Mouse (Mus musculus): ENCODE measurements around the gene Fmnl3. TPM values are rescaled to one million over a fixed set of nuclear protein-coding genes. Genes with fewer than 3 reads are reported as not detected.

Fmnl3 gene
- total and polyA plus RNA-seq, 3 experiments: 0.04 to 0.06 TPM; not detected in 1

DNA sequence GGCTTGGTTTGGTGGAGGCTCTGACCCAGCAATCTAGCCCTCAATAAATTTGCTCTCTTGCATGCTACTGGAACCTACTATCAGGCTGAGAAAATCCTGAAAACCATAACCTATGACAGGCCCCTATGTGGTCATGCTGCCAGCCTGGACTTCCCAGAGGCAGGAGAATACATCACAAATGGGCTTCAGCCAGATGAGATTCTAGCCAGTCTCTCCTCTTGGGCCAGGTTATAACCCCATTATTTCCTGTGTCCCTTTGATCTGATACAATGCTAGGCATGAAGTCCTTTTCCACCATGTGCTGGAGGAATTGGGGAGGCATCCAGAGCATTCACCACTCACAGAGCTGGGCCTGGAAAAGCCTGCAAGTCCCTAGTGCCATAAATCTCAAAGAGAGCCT lies 38.2 kb downstream of the Fmnl3 start:
- TF ChIP-seq ZNF384 (IDR thresholded peaks at IDR 0.05; ENCODE audit: low read depth, low read length): no peak
- no peak for TF ChIP-seq JUND (IDR thresholded peaks at IDR 0.05; ENCODE audit: low read depth, low read length)
- TF ChIP-seq MYB (IDR thresholded peaks at IDR 0.05; ENCODE audit: low read depth, low read length): no peak
- no peak for TF ChIP-seq POLR2AphosphoS2 (IDR thresholded peaks at IDR 0.05; ENCODE audit: low read length)
- TF ChIP-seq GATA1 (IDR thresholded peaks at IDR 0.05; ENCODE audit: low read depth, low read length): no peak
- no peak for TF ChIP-seq RCOR1 (IDR thresholded peaks at IDR 0.05; ENCODE audit: low read depth, low read length)
- no peak for TF ChIP-seq HCFC1 (IDR thresholded peaks at IDR 0.05; ENCODE audit: low read depth, low read length)
- no peak for TF ChIP-seq MAFK (IDR thresholded peaks at IDR 0.05; ENCODE audit: borderline replicate concordance, low read depth, low read length)
- TF ChIP-seq MXI1 (IDR thresholded peaks at IDR 0.05; ENCODE audit: low read depth, low read length): no peak
- no peak for TF ChIP-seq MAX (IDR thresholded peaks at IDR 0.05; ENCODE audit: low read length)
- H3K36me3 ChIP-seq (ENCODE audit: control insufficient read depth in 1 of 2, insufficient read depth in 2 of 2, low read length in 2 of 2): peaks cover 0 to 25% of the 10 kb centered on the region in 2 experiments; a peak in 2 of 4 replicates
- DNase-seq (ENCODE audit: low read depth, low spot score): no peak
- peaks cover 9 to 35% of the 10 kb centered on the region in 2 experiments for H3K4me1 ChIP-seq (ENCODE audit: control insufficient read depth in 1 of 2, insufficient read depth in 2 of 2, low read length in 2 of 2)
- no peaks in the 10 kb centered on the region; a peak in 1 of 4 replicates for H3K27me3 ChIP-seq (ENCODE audit: control insufficient read depth in 1 of 2, insufficient read depth in 2 of 2, low read length in 2 of 2)
- no peaks in the 10 kb centered on the region for H3K9me3 ChIP-seq (replicated peaks; ENCODE audit: insufficient read depth, low read length)
- no peak overlapping the region for H3K4me3 ChIP-seq (ENCODE audit: control insufficient read depth in 1 of 2, insufficient read depth in 1 of 2, low read depth in 2 of 2, low read length in 2 of 2)
- no peaks in the 10 kb centered on the region for H3K79me2 ChIP-seq (ENCODE audit: control insufficient read depth, insufficient read depth, low read length, poor library complexity)
- H3K9ac ChIP-seq (ENCODE audit: control insufficient read depth, low read depth, low read length, poor library complexity, severe bottlenecking): no peak overlapping the region
- H3K27ac ChIP-seq (ENCODE audit: control insufficient read depth, low read depth, low read length): no peak overlapping the region

DNA sequence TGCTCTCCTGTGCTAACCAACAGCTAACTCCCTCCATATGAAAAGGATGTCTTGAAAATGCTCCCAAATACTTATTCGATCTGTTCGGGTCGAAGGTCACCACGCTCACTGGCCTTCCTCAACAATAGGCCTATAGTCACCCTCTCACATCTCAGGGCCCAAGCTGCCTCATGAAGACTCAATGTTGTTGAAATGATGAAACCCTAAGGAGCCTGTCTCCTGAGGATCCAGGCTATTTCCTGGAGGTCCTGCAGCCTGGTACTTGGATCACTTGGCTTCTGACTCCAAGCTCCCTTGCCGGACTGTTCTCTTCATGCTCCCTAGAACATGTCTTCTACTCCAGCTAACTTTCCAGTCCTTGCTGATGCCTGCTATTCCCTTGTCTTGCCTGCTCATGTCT lies 38.9 kb downstream of the Fmnl3 start:
- H3K9me3 ChIP-seq (replicated peaks; ENCODE audit: insufficient read depth, low read length): no peaks in the 10 kb centered on the region
- H3K27me3 ChIP-seq (ENCODE audit: control insufficient read depth in 1 of 2, insufficient read depth in 2 of 2, low read length in 2 of 2): peaks cover 0 to under 1% of the 10 kb centered on the region in 2 experiments; a peak in 1 of 4 replicates
- H3K9ac ChIP-seq (ENCODE audit: control insufficient read depth, low read depth, low read length, poor library complexity, severe bottlenecking): no peak overlapping the region
- TF ChIP-seq NELFE (IDR thresholded peaks at IDR 0.05; ENCODE audit: low read depth, low read length) (no peak), USF1 (IDR thresholded peaks at IDR 0.05; ENCODE audit: low read depth, low read length) (no peak), CHD1 (IDR thresholded peaks at IDR 0.05; ENCODE audit: low read depth, low read length) (no peak), ZMIZ1 (IDR thresholded peaks at IDR 0.05; ENCODE audit: low read depth, low read length) (no peak), MAX (IDR thresholded peaks at IDR 0.05; ENCODE audit: low read length) (no peak), ZC3H11A (IDR thresholded peaks at IDR 0.05; ENCODE audit: low read depth, low read length) (no peak), KAT2A (conservative IDR thresholded peaks at IDR 0.05; ENCODE audit: low read depth, low read length) (no peak)
- peaks cover 0 to 25% of the 10 kb centered on the region in 2 experiments; a peak in 2 of 4 replicates for H3K36me3 ChIP-seq (ENCODE audit: control insufficient read depth in 1 of 2, insufficient read depth in 2 of 2, low read length in 2 of 2)
- no peaks in the 10 kb centered on the region for H3K79me2 ChIP-seq (ENCODE audit: control insufficient read depth, insufficient read depth, low read length, poor library complexity)
- DNase-seq (ENCODE audit: low read depth, low spot score): no peak
- no peak overlapping the region for H3K4me3 ChIP-seq (ENCODE audit: control insufficient read depth in 1 of 2, insufficient read depth in 1 of 2, low read depth in 2 of 2, low read length in 2 of 2)
- H3K4me1 ChIP-seq (ENCODE audit: control insufficient read depth in 1 of 2, insufficient read depth in 2 of 2, low read length in 2 of 2): peaks cover 9 to 35% of the 10 kb centered on the region in 2 experiments
- no peak overlapping the region for H3K27ac ChIP-seq (ENCODE audit: control insufficient read depth, low read depth, low read length)

GRCm38 (mm10) chr15:99330324-99330723 lies 40.0 kb downstream of the Fmnl3 start:
- Histone ChIP-seq H3K27me3 (ENCODE audit: control insufficient read depth in 1 of 2, insufficient read depth in 2 of 2, low read length in 2 of 2) (peaks cover 2 to 5% of the 10 kb centered on the region in 2 experiments; a peak in 2 of 4 replicates), H3K79me2 (ENCODE audit: control insufficient read depth, insufficient read depth, low read length, poor library complexity) (no peaks in the 10 kb centered on the region), H3K4me3 (ENCODE audit: control insufficient read depth in 1 of 2, insufficient read depth in 1 of 2, low read depth in 2 of 2, low read length in 2 of 2) (no peak overlapping the region), H3K9me3 (replicated peaks; ENCODE audit: insufficient read depth, low read length) (no peaks in the 10 kb centered on the region), H3K4me1 (ENCODE audit: control insufficient read depth in 1 of 2, insufficient read depth in 2 of 2, low read length in 2 of 2) (peaks cover 9 to 35% of the 10 kb centered on the region in 2 experiments), H3K36me3 (ENCODE audit: control insufficient read depth in 1 of 2, insufficient read depth in 2 of 2, low read length in 2 of 2) (peaks cover 0 to 25% of the 10 kb centered on the region in 2 experiments; a peak in 2 of 4 replicates), H3K27ac (ENCODE audit: control insufficient read depth, low read depth, low read length) (no peak overlapping the region), H3K9ac (ENCODE audit: control insufficient read depth, low read depth, low read length, poor library complexity, severe bottlenecking) (no peak overlapping the region)
- TF ChIP-seq MYC (IDR thresholded peaks at IDR 0.05; ENCODE audit: low read depth, low read length) (no peak), JUND (IDR thresholded peaks at IDR 0.05; ENCODE audit: low read depth, low read length) (no peak), TAL1 (IDR thresholded peaks at IDR 0.05; ENCODE audit: low read length) (no peak), NELFE (IDR thresholded peaks at IDR 0.05; ENCODE audit: low read depth, low read length) (no peak), E2F4 (IDR thresholded peaks at IDR 0.05; ENCODE audit: borderline replicate concordance, low read depth, low read length) (no peak), TBP (IDR thresholded peaks at IDR 0.05; ENCODE audit: low read depth, low read length) (no peak), MXI1 (IDR thresholded peaks at IDR 0.05; ENCODE audit: low read depth, low read length) (no peak), GATA1 (IDR thresholded peaks at IDR 0.05; ENCODE audit: low read depth, low read length) (no peak), POLR2A (IDR thresholded peaks at IDR 0.05; ENCODE audit: control insufficient read depth in 1 of 2, insufficient read depth in 1 of 2, low read depth in 1 of 2, low read length in 2 of 2, poor library complexity in 1 of 2) (no peak)
- DNase-seq (ENCODE audit: low read depth, low spot score): no peak
